Mouse (Mus musculus) ovary, postnatal 10 days (tissue): ENCODE data around the gene Vmo1.
"Not testable (repeated sequence)": the region's sequence is repeated elsewhere in the genome, so short reads cannot be mapped to it uniquely, and the experiment has no call there.

Experiments
- DNase-seq: peaks from one replicate; pipeline ENCODE4 v3.0.0; 2022; ENCODE audit warnings: low spot score

Gene Vmo1

GRCm38 (mm10) chr11:70520178-70520769, 5.9 kb upstream of the Vmo1 start:
- DNase-seq: no peak

GRCm38 (mm10) chr11:70518923-70519322, 4.5 kb upstream of the Vmo1 start, which contains the start of gene Gltpd2:
Gene Gltpd2 (plus strand): TSS chr11:70519196.
- no peak for DNase-seq

GRCm38 (mm10) chr11:70518436-70518835, 4.0 kb upstream of the Vmo1 start:
- DNase-seq: no peak

GRCm38 (mm10) chr11:70516352-70516751, 1.9 kb upstream of the Vmo1 start:
- DNase-seq: no peak

- DNase-seq: no peak
These were observed 896 bp downstream of the Vmo1 start for GRCm38 (mm10) chr11:70513520-70513919.

- DNase-seq: no peak
These were observed 1.6 kb downstream of the Vmo1 start for GRCm38 (mm10) chr11:70512709-70513342.

GRCm38 (mm10) chr11:70511825-70512224, 2.6 kb downstream of the Vmo1 start:
- no peak for DNase-seq

- DNase-seq: no peak
These were observed 3.2 kb downstream of the Vmo1 start for GRCm38 (mm10) chr11:70511242-70511641.

- DNase-seq: no peak
These were observed 4.5 kb downstream of the Vmo1 start for GRCm38 (mm10) chr11:70509753-70510564.

GRCm38 (mm10) chr11:70506962-70507515, 7.4 kb downstream of the Vmo1 start:
- no peak for DNase-seq

GRCm38 (mm10) chr11:70506385-70506784, 8.0 kb downstream of the Vmo1 start:
- DNase-seq: no peak

GRCm38 (mm10) chr11:70504970-70505369, 9.4 kb downstream of the Vmo1 start, which contains the start of gene Tm4sf5:
Gene Tm4sf5 (plus strand): TSS chr11:70505244.
- DNase-seq: no peak

GRCm38 (mm10) chr11:70502018-70502417, 12.4 kb downstream of the Vmo1 start:
- no peak for DNase-seq

GRCm38 (mm10) chr11:70500476-70500812, 14.0 kb downstream of the Vmo1 start:
- DNase-seq: no peak

- DNase-seq: no peak
These were observed 14.6 kb downstream of the Vmo1 start for GRCm38 (mm10) chr11:70499566-70500475.

GRCm38 (mm10) chr11:70489684-70490083, 24.7 kb downstream of the Vmo1 start:
- no peak for DNase-seq

- no peak for DNase-seq
These were observed 25.3 kb downstream of the Vmo1 start for GRCm38 (mm10) chr11:70489138-70489537.

GRCm38 (mm10) chr11:70487816-70488215, 26.6 kb downstream of the Vmo1 start:
- no peak for DNase-seq

GRCm38 (mm10) chr11:70485498-70485897, 28.9 kb downstream of the Vmo1 start:
- no peak for DNase-seq

- DNase-seq: no peak
These were observed 39.4 kb downstream of the Vmo1 start for GRCm38 (mm10) chr11:70474872-70475534.

- not testable (repeated sequence) for DNase-seq
These were observed 41.1 kb downstream of the Vmo1 start for GRCm38 (mm10) chr11:70473291-70473690.
